Mouse (Mus musculus) hindbrain, embryonic 15.5 days (tissue): ENCODE results near the gene Usp3. TPM values are rescaled to one million over a fixed set of nuclear protein-coding genes. Genes with fewer than 3 reads are reported as not detected.
A peak's percentile ranks its signal among the peaks of the same experiment; 100 is the strongest.

Experiments used
- ATAC-seq: fragments of 200-750 bp; cut with Nextera tagmentation; 2 replicates; pipeline ENCODE4 v1.8.0; 2017; ENCODE audit warnings: low read depth, moderate number of reproducible peaks, moderate TSS enrichment; ENCODE audit not compliant: low FRiP score
- H3K27ac ChIP-seq: fragments of 300-500 bp; sonication (generic); replicated peaks from 2 replicates; pipeline ENCODE4 v1.5.1; 2015; ENCODE audit warnings: mild to moderate bottlenecking, inconsistent platforms
- H3K27me3 ChIP-seq: fragments of 300-500 bp; sonication (generic); 2 replicates; pipeline ENCODE4 v1.6.1; 2015; ENCODE audit warnings: control low read depth, inconsistent platforms
- H3K36me3 ChIP-seq: fragments of 300-500 bp; sonication (generic); 2 replicates; pipeline ENCODE4 v1.6.1; 2015; ENCODE audit warnings: control low read depth, inconsistent platforms
- H3K4me1 ChIP-seq: fragments of 300-500 bp; sonication (generic); replicated peaks from 2 replicates; pipeline ENCODE4 v1.6.1; 2015; ENCODE audit warnings: control low read depth, inconsistent platforms
- H3K4me2 ChIP-seq: fragments of 300-500 bp; sonication (generic); 2 replicates; pipeline ENCODE4 v1.6.1; 2015; ENCODE audit warnings: moderate library complexity, mild to moderate bottlenecking, inconsistent platforms
- H3K4me3 ChIP-seq: fragments of 300-500 bp; sonication (generic); 2 replicates; pipeline ENCODE4 v1.5.1; 2015; ENCODE audit warnings: mild to moderate bottlenecking, inconsistent platforms
- H3K9ac ChIP-seq: fragments of 300-500 bp; sonication (generic); 2 replicates; pipeline ENCODE4 v1.6.1; 2015; ENCODE audit warnings: inconsistent platforms
- H3K9me3 ChIP-seq: fragments of 300-500 bp; sonication (generic); 2 replicates; pipeline ENCODE4 v1.6.1; 2016; ENCODE audit warnings: control low read depth, inconsistent platforms
- WGBS: fragments of 180-500 bp; shearing (Covaris S2); methylation state at CpG from one replicate; pipeline ENCODE4 v1.1.7; 2015; 5-methylcytosine and 5-hydroxymethylcytosine counted together
- polyA plus RNA-seq: library from polyadenylated mRNA; unstranded; fragments of >200 nt; fragmentation: Nextera tagmentation; extraction: Ambion mirVana; gene quantifications from 2 replicates; pipeline ENCODE4 v1.2.1, GENCODE M21; 2015

The Usp3 gene
- polyA plus RNA-seq, 1 experiment from 2014 or later, result 57.1 TPM

- Histone ChIP-seq H3K9ac (no peak overlapping the region), H3K4me3 (no peak overlapping the region), H3K4me2 (no peak overlapping the region), H3K4me1 (peaks cover 31% of the 10 kb centered on the region), H3K36me3 (no peaks in the 10 kb centered on the region), H3K27me3 (no peaks in the 10 kb centered on the region), H3K9me3 (no peaks in the 10 kb centered on the region), H3K27ac (no peak overlapping the region)
- WGBS, result 59% methylated on average over 1 of the region's 1 CpGs
- ATAC-seq, result no peak
Observed at GRCm38 (mm10) chr9:66586533-66586932, 6.4 kb downstream of the Usp3 start.

- H3K36me3 ChIP-seq, result no peaks in the 10 kb centered on the region
- WGBS, result 87% methylated on average over 1 of the region's 1 CpGs
- ATAC-seq, result no peak
Observed at GRCm38 (mm10) chr9:66585191-66585590, 7.8 kb downstream of the Usp3 start.

GRCm38 (mm10) chr9:66584176-66584575 is 8.8 kb downstream of the Usp3 start:
- no peak overlapping the region for H3K27ac ChIP-seq
- H3K36me3 ChIP-seq, result no peaks in the 10 kb centered on the region
- no peak overlapping the region for H3K4me2 ChIP-seq
- peaks cover 10% of the 10 kb centered on the region for H3K4me1 ChIP-seq
- no peak overlapping the region for H3K4me3 ChIP-seq
- no peak for ATAC-seq
- H3K27me3 ChIP-seq, result no peaks in the 10 kb centered on the region
- no peaks in the 10 kb centered on the region for H3K9me3 ChIP-seq
- H3K9ac ChIP-seq, result no peak overlapping the region

More at GRCm38 (mm10) chr9:66585191-66585590, 7.8 kb downstream of the Usp3 start:
- H3K4me3 ChIP-seq, result no peak overlapping the region
- no peak overlapping the region for H3K27ac ChIP-seq
- no peak overlapping the region for H3K9ac ChIP-seq
- H3K4me2 ChIP-seq, result no peak overlapping the region
- no peaks in the 10 kb centered on the region for H3K27me3 ChIP-seq
- peaks cover 17% of the 10 kb centered on the region for H3K4me1 ChIP-seq
- H3K9me3 ChIP-seq, result no peaks in the 10 kb centered on the region

- Histone ChIP-seq H3K9me3 (no peaks in the 10 kb centered on the region), H3K9ac (no peak overlapping the region), H3K36me3 (no peaks in the 10 kb centered on the region), H3K27ac (no peak overlapping the region), H3K4me1 (peaks cover 6% of the 10 kb centered on the region), H3K4me2 (no peak overlapping the region), H3K27me3 (no peaks in the 10 kb centered on the region), H3K4me3 (no peak overlapping the region)
- 92% methylated on average over 1 of the region's 1 CpGs for WGBS
- ATAC-seq, result no peak
Observed at GRCm38 (mm10) chr9:66583244-66583643, 9.7 kb downstream of the Usp3 start.

GRCm38 (mm10) chr9:66581694-66582093 is 11.2 kb downstream of the Usp3 start:
- Histone ChIP-seq H3K27me3 (no peaks in the 10 kb centered on the region), H3K4me1 (peaks cover 4% of the 10 kb centered on the region), H3K36me3 (no peaks in the 10 kb centered on the region), H3K9me3 (no peaks in the 10 kb centered on the region), H3K4me2 (no peak overlapping the region), H3K4me3 (no peak overlapping the region), H3K27ac (no peak overlapping the region), H3K9ac (no peak overlapping the region)
- no peak for ATAC-seq
- 85% methylated on average over 3 of the region's 3 CpGs for WGBS

GRCm38 (mm10) chr9:66580722-66581121 is 12.2 kb downstream of the Usp3 start:
- no peak overlapping the region for H3K4me3 ChIP-seq
- no peaks in the 10 kb centered on the region for H3K36me3 ChIP-seq
- H3K9me3 ChIP-seq, result no peaks in the 10 kb centered on the region
- no peak overlapping the region for H3K9ac ChIP-seq
- H3K4me2 ChIP-seq, result no peak overlapping the region
- H3K27me3 ChIP-seq, result no peaks in the 10 kb centered on the region
- H3K4me1 ChIP-seq, result peaks cover 4% of the 10 kb centered on the region; the same call in 1 of the 2 replicates
- no peak overlapping the region for H3K27ac ChIP-seq
- WGBS, result 92% methylated on average over 1 of the region's 1 CpGs
- ATAC-seq, result no peak

- 88% methylated on average over 1 of the region's 1 CpGs for WGBS
- Histone ChIP-seq H3K27ac (no peak overlapping the region), H3K36me3 (no peaks in the 10 kb centered on the region), H3K9me3 (no peaks in the 10 kb centered on the region), H3K27me3 (no peaks in the 10 kb centered on the region), H3K4me2 (no peak overlapping the region), H3K4me1 (peaks cover 9% of the 10 kb centered on the region; the same call in 1 of the 2 replicates), H3K4me3 (no peak overlapping the region), H3K9ac (no peak overlapping the region)
- ATAC-seq, result no peak
Observed at GRCm38 (mm10) chr9:66575878-66576238, 17.1 kb downstream of the Usp3 start.

- no peak for ATAC-seq
Observed at GRCm38 (mm10) chr9:66575041-66575877, 17.7 kb downstream of the Usp3 start.

GRCm38 (mm10) chr9:66571986-66572700 is 20.8 kb downstream of the Usp3 start:
- Histone ChIP-seq H3K4me1 (peaks cover 9% of the 10 kb centered on the region; the same call in 1 of the 2 replicates), H3K27me3 (no peaks in the 10 kb centered on the region), H3K4me2 (no peak overlapping the region), H3K36me3 (no peaks in the 10 kb centered on the region), H3K9me3 (no peaks in the 10 kb centered on the region), H3K27ac (no peak overlapping the region), H3K9ac (no peak overlapping the region), H3K4me3 (no peak overlapping the region)
- WGBS, result 84% methylated on average over 4 of the region's 4 CpGs
- no peak for ATAC-seq

More at GRCm38 (mm10) chr9:66575041-66575877, 17.7 kb downstream of the Usp3 start:
- H3K4me1 ChIP-seq, result peaks cover 9% of the 10 kb centered on the region; the same call in 1 of the 2 replicates
- H3K4me3 ChIP-seq, result no peak overlapping the region
- H3K27me3 ChIP-seq, result no peaks in the 10 kb centered on the region
- H3K36me3 ChIP-seq, result no peaks in the 10 kb centered on the region
- no peaks in the 10 kb centered on the region for H3K9me3 ChIP-seq
- 96% methylated on average over 1 of the region's 1 CpGs for WGBS
- H3K4me2 ChIP-seq, result no peak overlapping the region
- H3K9ac ChIP-seq, result no peak overlapping the region
- H3K27ac ChIP-seq, result no peak overlapping the region

- Histone ChIP-seq H3K9ac (no peak overlapping the region), H3K27ac (no peak overlapping the region), H3K4me2 (no peak overlapping the region), H3K27me3 (no peaks in the 10 kb centered on the region), H3K9me3 (no peaks in the 10 kb centered on the region), H3K4me1 (peaks cover 9% of the 10 kb centered on the region; the same call in 1 of the 2 replicates), H3K4me3 (no peak overlapping the region), H3K36me3 (no peaks in the 10 kb centered on the region)
- ATAC-seq, result no peak
- WGBS, result 89% methylated on average over 1 of the region's 1 CpGs
Observed at GRCm38 (mm10) chr9:66562215-66562614, 30.7 kb downstream of the Usp3 start.

GRCm38 (mm10) chr9:66561496-66561895 is 31.4 kb downstream of the Usp3 start:
- Histone ChIP-seq H3K27me3 (no peaks in the 10 kb centered on the region), H3K4me2 (no peak overlapping the region), H3K9ac (no peak overlapping the region), H3K9me3 (no peaks in the 10 kb centered on the region), H3K27ac (no peak overlapping the region), H3K36me3 (no peaks in the 10 kb centered on the region), H3K4me3 (no peak overlapping the region), H3K4me1 (peaks cover 9% of the 10 kb centered on the region; the same call in 1 of the 2 replicates)
- 92% methylated on average over 2 of the region's 2 CpGs for WGBS
- no peak for ATAC-seq

- 52% methylated on average over 1 of the region's 1 CpGs for WGBS
- Histone ChIP-seq H3K9ac (no peak overlapping the region), H3K4me3 (no peak overlapping the region), H3K4me1 (peaks cover 9% of the 10 kb centered on the region; the same call in 1 of the 2 replicates), H3K9me3 (no peaks in the 10 kb centered on the region), H3K27me3 (no peaks in the 10 kb centered on the region), H3K27ac (peak overlapping the region; percentile 35; the same call in 1 of the 2 replicates), H3K36me3 (no peaks in the 10 kb centered on the region), H3K4me2 (no peak overlapping the region)
- no peak for ATAC-seq
Observed at GRCm38 (mm10) chr9:66560728-66561127, 32.2 kb downstream of the Usp3 start.
